Mouse (Mus musculus): ENCODE measurements around the gene St3gal4. TPM values are rescaled to one million over a fixed set of nuclear protein-coding genes. Genes with fewer than 3 reads are reported as not detected.

St3gal4 gene
- total and polyA plus RNA-seq, 3 experiments = 11.9 to 29.5 (median 26.1) TPM

DNA sequence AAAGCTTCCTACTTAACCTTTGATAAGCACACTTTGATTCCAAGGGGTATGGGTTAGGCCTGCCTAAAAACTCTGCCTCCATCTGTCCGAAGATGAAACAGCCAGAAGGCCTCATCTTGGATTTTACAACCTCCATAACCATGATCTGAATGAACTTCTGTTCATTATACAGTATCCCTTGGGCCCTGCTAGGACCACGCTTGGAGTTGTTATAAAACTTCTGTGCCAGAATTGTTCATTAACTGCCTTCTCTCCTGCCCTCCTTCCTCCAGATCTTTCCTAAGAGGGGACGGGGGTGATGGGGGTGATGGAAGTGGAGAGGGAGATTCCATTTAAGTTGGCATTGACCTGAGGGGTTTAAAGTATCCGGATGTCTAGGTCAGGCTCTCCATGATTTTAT is 60.9 kb downstream of the St3gal4 start:
- H3K27me3 ChIP-seq (ENCODE audit: control insufficient read depth, insufficient read depth, low read length) = no peaks in the 10 kb centered on the region
- peaks cover 10% of the 10 kb centered on the region for H3K36me3 ChIP-seq (ENCODE audit: control insufficient read depth, insufficient read depth, low read length)
- 0 out of 2 replicates have a peak, but pooled peaks cover 2% of the 10 kb centered on the region for H3K79me2 ChIP-seq (replicated peaks; ENCODE audit: control insufficient read depth, insufficient read depth, low read length)
- H3K4me1 ChIP-seq (ENCODE audit: control insufficient read depth, insufficient read depth, low read length) = peaks cover 17% of the 10 kb centered on the region
- H3K4me3 ChIP-seq = no peak overlapping the region
- TF ChIP-seq CTCF (IDR thresholded peaks at IDR 0.05) (no peak), POLR2A (IDR thresholded peaks at IDR 0.05; ENCODE audit: insufficient read depth, low read depth, low read length) (no peak), EP300 (IDR thresholded peaks at IDR 0.05; ENCODE audit: insufficient read depth, low read depth, low read length) (no peak)
- no peak overlapping the region for H3K27ac ChIP-seq
- no peak overlapping the region for H3K9ac ChIP-seq (ENCODE audit: low read depth, low read length)
- no peak for DNase-seq
- 83% methylated on average over 4 of the region's 4 CpGs for WGBS
- intact Hi-C loops (cut with DNase I) = no loop called here

- H3K27ac ChIP-seq = no peak overlapping the region
- H3K27me3 ChIP-seq (ENCODE audit: control insufficient read depth, insufficient read depth, low read length) = no peaks in the 10 kb centered on the region
- no peak for DNase-seq
- H3K36me3 ChIP-seq (ENCODE audit: control insufficient read depth, insufficient read depth, low read length) = peaks cover 10% of the 10 kb centered on the region
- 0 out of 2 replicates have a peak, but pooled peaks cover 2% of the 10 kb centered on the region for H3K79me2 ChIP-seq (replicated peaks; ENCODE audit: control insufficient read depth, insufficient read depth, low read length)
- intact Hi-C loops (cut with DNase I) = no loop called here
- 89% methylated on average over 6 of the region's 6 CpGs for WGBS
- TF ChIP-seq POLR2A (IDR thresholded peaks at IDR 0.05; ENCODE audit: insufficient read depth, low read depth, low read length) = no peak
- no peak for TF ChIP-seq CTCF (IDR thresholded peaks at IDR 0.05)
- TF ChIP-seq EP300 (IDR thresholded peaks at IDR 0.05; ENCODE audit: insufficient read depth, low read depth, low read length) = no peak
- peaks cover 17% of the 10 kb centered on the region for H3K4me1 ChIP-seq (ENCODE audit: control insufficient read depth, insufficient read depth, low read length)
- H3K4me3 ChIP-seq = no peak overlapping the region
- no peak overlapping the region for H3K9ac ChIP-seq (ENCODE audit: low read depth, low read length)
Observed at GRCm38 (mm10) chr9:35057631-35058030, 61.4 kb downstream of the St3gal4 start.

DNA sequence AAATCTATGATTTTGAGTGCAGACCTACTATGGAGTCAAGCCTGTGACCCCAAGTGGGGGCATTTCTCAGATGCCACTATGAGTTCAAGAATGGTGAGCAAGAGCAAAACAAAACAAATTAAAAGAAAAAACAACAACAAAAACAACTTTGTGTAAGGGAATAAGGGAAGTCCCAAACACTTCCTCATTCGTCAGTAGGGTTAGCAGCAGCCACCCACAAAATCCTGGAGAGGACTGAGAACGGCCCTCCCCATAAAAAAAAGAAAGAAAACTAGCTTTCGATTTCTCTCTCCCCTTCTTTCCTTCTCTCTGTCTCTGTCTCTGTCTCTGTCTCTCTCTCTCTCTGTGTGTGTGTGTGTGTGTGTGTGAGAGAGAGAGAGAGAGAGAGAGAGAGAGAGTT is 62.5 kb downstream of the St3gal4 start:
- H3K27me3 ChIP-seq (ENCODE audit: control insufficient read depth, insufficient read depth, low read length) = no peaks in the 10 kb centered on the region
- H3K36me3 ChIP-seq (ENCODE audit: control insufficient read depth, insufficient read depth, low read length) = peaks cover 9% of the 10 kb centered on the region
- WGBS = 84% methylated on average over 3 of the region's 3 CpGs
- H3K79me2 ChIP-seq (replicated peaks; ENCODE audit: control insufficient read depth, insufficient read depth, low read length) = 0 out of 2 replicates have a peak, but pooled peaks cover 2% of the 10 kb centered on the region
- no peak for DNase-seq
- TF ChIP-seq EP300 (IDR thresholded peaks at IDR 0.05; ENCODE audit: insufficient read depth, low read depth, low read length) (no peak), CTCF (IDR thresholded peaks at IDR 0.05) (no peak), POLR2A (IDR thresholded peaks at IDR 0.05; ENCODE audit: insufficient read depth, low read depth, low read length) (no peak)
- peaks cover 15% of the 10 kb centered on the region for H3K4me1 ChIP-seq (ENCODE audit: control insufficient read depth, insufficient read depth, low read length)
- H3K4me3 ChIP-seq = no peak overlapping the region
- no peak overlapping the region for H3K9ac ChIP-seq (ENCODE audit: low read depth, low read length)
- intact Hi-C loops (cut with DNase I) = no loop called here
- no peak overlapping the region for H3K27ac ChIP-seq

DNA sequence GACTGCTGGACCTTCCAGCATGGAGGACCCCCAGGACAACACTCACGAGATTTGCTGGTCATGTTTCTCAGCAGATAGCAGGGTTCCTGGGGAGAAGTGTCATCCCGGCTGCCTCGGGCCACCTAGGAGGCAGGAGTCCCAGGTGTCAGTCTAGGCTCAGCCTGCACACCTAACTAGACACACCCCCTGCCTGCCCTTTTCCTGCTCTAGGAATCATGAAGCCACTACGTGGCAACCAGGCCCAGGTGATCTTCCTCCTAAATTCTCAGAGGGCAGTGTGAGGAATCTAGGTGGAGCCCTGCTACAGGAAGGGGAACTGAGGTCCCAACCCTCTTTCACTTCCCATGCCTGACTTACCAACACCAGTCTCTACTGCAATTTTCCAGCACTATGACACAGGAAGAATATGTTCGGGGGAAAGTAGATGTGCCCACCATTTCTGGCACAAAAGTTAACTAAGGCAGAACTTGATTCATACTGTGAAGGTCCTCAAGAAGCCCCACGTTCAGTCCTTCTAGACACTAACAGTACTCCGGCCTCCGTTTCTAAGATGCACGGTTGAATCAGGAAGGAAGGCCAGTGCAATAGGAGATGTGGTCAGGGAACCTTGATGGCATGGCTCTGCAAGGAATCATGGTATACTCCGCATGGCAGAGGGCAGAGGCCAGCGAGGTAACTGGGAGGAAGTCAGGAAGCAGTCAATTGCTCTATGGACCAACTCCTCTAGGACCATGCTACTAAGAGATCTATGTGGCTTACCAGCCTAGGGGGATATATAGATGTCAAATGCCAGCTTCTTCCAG is 63.3 kb downstream of the St3gal4 start:
- H3K27ac ChIP-seq = no peak overlapping the region
- WGBS = 77% methylated on average over 11 of the region's 11 CpGs
- no peak overlapping the region for H3K4me3 ChIP-seq
- DNase-seq = peak in 1 of 2 experiments; percentile 19
- intact Hi-C loops (cut with DNase I) = no loop called here
- H3K9ac ChIP-seq (ENCODE audit: low read depth, low read length) = no peak overlapping the region
- TF ChIP-seq CTCF (IDR thresholded peaks at IDR 0.05) (no peak), EP300 (IDR thresholded peaks at IDR 0.05; ENCODE audit: insufficient read depth, low read depth, low read length) (no peak), POLR2A (IDR thresholded peaks at IDR 0.05; ENCODE audit: insufficient read depth, low read depth, low read length) (no peak)
- no peaks in the 10 kb centered on the region for H3K27me3 ChIP-seq (ENCODE audit: control insufficient read depth, insufficient read depth, low read length)
- 0 out of 2 replicates have a peak, but pooled peaks cover 2% of the 10 kb centered on the region for H3K79me2 ChIP-seq (replicated peaks; ENCODE audit: control insufficient read depth, insufficient read depth, low read length)
- H3K36me3 ChIP-seq (ENCODE audit: control insufficient read depth, insufficient read depth, low read length) = peaks cover 8% of the 10 kb centered on the region
- H3K4me1 ChIP-seq (ENCODE audit: control insufficient read depth, insufficient read depth, low read length) = peaks cover 17% of the 10 kb centered on the region

GRCm38 (mm10) chr9:35053669-35054068 is 65.4 kb downstream of the St3gal4 start:
- no peaks in the 10 kb centered on the region for H3K27me3 ChIP-seq (ENCODE audit: control insufficient read depth, insufficient read depth, low read length)
- H3K9ac ChIP-seq (ENCODE audit: low read depth, low read length) = no peak overlapping the region
- intact Hi-C loops (cut with DNase I) = no loop called here
- no peak for TF ChIP-seq POLR2A (IDR thresholded peaks at IDR 0.05; ENCODE audit: insufficient read depth, low read depth, low read length)
- TF ChIP-seq CTCF (IDR thresholded peaks at IDR 0.05) = no peak
- no peak for TF ChIP-seq EP300 (IDR thresholded peaks at IDR 0.05; ENCODE audit: insufficient read depth, low read depth, low read length)
- no peak overlapping the region for H3K4me3 ChIP-seq
- DNase-seq = peak in 1 of 2 experiments; percentile 1
- WGBS = 91% methylated on average over 3 of the region's 3 CpGs
- no peak overlapping the region for H3K27ac ChIP-seq
- peaks cover 10% of the 10 kb centered on the region for H3K36me3 ChIP-seq (ENCODE audit: control insufficient read depth, insufficient read depth, low read length)
- peaks cover 16% of the 10 kb centered on the region for H3K4me1 ChIP-seq (ENCODE audit: control insufficient read depth, insufficient read depth, low read length)
- 0 out of 2 replicates have a peak, but pooled peaks cover 2% of the 10 kb centered on the region for H3K79me2 ChIP-seq (replicated peaks; ENCODE audit: control insufficient read depth, insufficient read depth, low read length)

GRCm38 (mm10) chr9:35053081-35053480 is 66.0 kb downstream of the St3gal4 start:
- H3K27me3 ChIP-seq (ENCODE audit: control insufficient read depth, insufficient read depth, low read length) = no peaks in the 10 kb centered on the region
- H3K4me3 ChIP-seq = no peak overlapping the region
- peaks cover 6% of the 10 kb centered on the region for H3K36me3 ChIP-seq (ENCODE audit: control insufficient read depth, insufficient read depth, low read length)
- intact Hi-C loops (cut with DNase I) = no loop called here
- peaks cover 13% of the 10 kb centered on the region for H3K4me1 ChIP-seq (ENCODE audit: control insufficient read depth, insufficient read depth, low read length)
- 0 out of 2 replicates have a peak, but pooled peaks cover 2% of the 10 kb centered on the region for H3K79me2 ChIP-seq (replicated peaks; ENCODE audit: control insufficient read depth, insufficient read depth, low read length)
- H3K27ac ChIP-seq = no peak overlapping the region
- 94% methylated on average over 16 of the region's 16 CpGs for WGBS
- DNase-seq = peak in 1 of 2 experiments; percentile 1
- no peak overlapping the region for H3K9ac ChIP-seq (ENCODE audit: low read depth, low read length)
- TF ChIP-seq EP300 (IDR thresholded peaks at IDR 0.05; ENCODE audit: insufficient read depth, low read depth, low read length) = no peak
- no peak for TF ChIP-seq POLR2A (IDR thresholded peaks at IDR 0.05; ENCODE audit: insufficient read depth, low read depth, low read length)
- TF ChIP-seq CTCF (IDR thresholded peaks at IDR 0.05) = no peak

Data from heart, adult 2 months (tissue).